Mouse (Mus musculus): ENCODE measurements at regions not wholly inside any gene's neighbourhood (a gene's known extent, or its start where the extent isn't known, plus 50 kb on each side); places are given as distances from the start of the nearest gene placed in this dataset.

DNA sequence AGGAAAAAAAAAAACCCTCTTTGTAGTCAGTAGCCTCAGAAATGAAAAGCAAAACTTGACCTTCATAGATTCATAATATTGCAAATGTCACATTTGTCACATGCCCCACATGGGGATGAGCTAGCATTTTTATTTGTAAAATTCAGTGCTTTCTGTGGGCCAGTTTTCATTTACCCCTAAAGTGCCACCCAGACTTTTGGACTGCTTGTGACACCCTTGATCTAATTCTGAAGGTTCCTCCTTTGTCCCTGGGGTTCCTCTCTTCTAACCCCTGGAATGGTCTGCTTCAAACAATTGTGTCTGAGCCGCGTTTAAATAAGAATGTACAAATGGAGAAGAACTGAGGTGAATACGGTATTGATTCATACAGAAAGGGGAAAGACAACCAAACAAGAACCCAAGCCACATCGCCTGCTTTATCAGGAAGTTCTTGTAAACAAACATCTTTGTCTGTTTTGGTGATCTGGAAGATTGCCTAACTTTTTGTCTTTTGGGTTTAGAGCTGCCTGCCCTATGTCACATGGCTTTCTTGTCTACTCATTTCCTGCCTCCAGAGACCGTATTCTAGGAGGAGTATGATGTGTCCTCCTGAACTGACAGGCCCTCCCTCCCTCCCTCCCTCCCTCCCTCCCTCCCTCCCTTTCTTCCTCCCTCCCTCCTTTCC, 203.1 kb upstream of the Gm9833 start:
- peak; percentile 39 to 59 for DNase-seq (ENCODE audit: low read depth in 1 of 2, low spot score in 2 of 2)

DNA sequence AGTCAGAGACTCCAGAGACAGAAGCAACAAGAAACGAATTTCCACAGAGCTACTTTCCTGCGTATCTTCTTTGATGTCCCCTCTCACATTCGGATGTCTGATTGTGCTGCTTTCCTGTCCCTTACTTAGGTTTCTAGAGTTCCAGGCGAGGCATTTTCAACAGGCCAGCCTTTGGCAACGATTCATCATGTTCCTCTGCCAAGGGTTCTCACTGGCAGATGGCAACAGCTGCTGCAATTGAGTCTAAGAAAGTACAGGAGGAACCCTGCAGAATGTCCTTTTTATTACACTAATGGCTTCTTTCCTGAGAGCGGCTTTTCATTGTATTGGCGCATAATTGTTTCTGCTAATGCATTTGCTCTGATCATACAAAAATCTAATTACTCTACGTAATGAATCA, 202.3 kb upstream of the Gm9833 start:
- no peak for DNase-seq (ENCODE audit: low read depth in 1 of 2, low spot score in 2 of 2)

DNA sequence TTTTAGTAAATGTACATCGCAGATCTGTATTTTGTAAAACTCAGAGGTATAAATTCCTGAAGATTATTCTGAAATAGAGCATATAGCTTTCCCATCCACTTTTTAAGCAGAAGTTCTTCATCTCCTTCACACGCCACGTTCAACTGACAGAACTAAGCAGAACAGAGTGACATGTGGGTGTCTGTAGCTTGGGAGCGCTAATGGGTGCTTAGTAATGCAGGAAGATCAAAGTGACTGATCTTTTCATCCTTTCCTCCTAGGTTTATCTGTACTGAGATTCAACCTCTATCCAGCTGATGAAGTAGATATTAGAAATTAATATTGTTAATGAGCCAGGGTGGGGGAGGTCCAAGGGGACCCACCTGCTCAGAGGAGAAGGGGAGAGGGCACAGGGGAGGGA, 201.8 kb upstream of the Gm9833 start:
- DNase-seq (ENCODE audit: low read depth in 1 of 2, low spot score in 2 of 2) = no peak

DNA sequence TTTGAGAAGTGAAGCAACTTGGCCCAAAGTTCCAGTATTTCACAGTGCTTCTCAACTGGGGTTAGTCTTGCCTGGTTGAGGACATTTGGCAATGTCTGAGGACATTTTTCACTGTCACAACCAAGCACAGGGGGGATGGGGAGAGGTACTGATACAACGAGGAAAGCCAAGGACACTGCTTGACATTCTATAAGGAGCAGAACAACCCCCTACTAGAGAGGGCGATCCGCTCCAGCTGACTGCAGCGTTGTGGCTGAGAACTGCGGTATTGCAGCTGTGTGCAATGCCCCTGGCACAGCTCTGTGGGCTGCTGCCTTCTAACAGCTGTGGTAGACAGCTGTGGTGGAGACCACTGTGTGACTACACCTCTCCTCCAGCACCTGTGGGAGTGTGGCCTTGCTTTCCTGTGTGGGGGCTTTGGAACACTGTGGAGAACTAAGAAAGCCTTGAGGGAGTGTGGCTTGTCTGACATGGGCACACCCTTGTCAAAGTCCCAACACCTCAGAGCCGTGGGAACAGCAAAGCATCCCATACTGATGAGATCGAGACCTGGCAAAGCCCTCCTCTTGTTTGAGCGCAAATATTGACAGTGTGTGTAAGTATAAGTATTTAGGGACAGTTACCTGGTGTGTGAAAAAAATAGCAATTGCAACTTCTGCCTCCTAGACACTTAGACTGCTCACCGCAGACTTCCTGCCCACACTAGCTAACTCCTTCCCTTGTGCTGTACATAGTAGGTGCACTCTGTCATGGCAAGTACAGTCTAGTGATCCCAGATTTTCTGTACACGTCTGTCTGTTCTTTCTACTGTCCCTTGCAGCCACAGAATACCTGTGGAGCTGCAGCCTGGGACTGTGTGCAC, 200.9 kb upstream of the Gm9833 start:
- peak; percentile 34 to 37 for DNase-seq (ENCODE audit: low read depth in 1 of 2, low spot score in 2 of 2)

DNA sequence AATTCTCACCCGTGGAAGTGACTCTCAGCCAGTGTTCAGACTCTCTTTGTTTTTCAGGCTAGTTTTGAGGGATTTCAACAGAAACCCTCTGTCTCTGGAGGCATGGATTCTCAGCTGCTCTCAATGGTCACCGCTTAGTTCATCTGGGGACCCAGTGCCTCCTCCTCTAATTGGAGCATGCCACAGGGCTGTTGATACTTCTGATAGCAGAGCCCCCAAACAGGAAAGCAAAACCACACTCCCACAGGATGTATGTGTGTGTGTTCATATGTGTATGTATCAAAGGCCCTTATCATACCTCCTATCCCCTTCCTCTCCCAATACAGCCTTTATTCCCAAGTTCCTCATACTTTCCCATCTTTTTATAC, 200.3 kb upstream of the Gm9833 start:
- no peak for DNase-seq (ENCODE audit: low read depth in 1 of 2, low spot score in 2 of 2)

DNA sequence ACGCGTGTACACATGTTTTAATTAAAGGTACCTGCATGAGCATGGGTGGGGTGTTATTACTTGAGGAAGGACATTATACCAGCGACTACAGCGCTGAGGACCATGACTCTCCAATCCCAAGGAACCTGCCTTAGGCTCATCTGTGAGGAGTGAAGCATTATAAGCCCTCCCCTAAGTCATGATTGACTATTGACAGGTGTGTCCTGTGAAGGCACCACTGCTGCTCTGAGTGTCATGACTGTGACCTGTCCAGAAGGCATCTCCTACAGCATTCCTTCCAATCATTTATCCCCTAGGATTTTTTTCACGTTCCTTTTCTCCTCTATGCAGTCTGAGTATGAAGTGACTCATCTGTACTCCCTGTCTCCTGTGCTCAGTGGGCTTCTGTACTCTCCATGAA, 199.9 kb upstream of the Gm9833 start:
- no peak for DNase-seq (ENCODE audit: low read depth in 1 of 2, low spot score in 2 of 2)

DNA sequence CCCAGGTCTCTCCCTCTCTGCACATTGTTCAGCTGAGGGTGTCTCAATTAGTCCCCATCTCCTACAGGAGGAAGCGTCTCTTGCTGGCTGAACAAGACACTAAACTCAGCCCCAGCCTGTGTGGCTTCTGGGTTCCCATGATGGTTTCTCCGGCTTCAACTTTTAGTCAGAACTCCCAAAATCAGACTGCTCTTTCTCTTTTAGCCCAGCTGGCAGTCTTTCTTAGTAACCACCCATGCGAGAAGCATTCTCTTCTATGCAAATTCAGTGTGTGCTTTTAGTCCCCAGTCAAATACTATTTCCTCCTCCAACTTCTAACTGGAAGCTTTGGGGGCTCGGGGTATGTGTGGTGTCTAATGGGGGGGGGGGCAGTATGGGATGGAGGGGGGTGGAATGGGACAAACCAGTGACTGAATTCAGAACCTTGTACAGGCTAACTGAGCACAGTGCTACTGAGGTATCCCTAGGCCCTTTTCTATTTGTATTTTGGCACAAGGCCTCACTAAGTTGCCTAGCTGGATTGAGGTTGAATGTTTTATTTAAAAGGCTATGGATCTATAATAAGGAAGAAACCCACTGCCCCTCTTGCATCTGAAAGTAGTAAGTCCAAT, 194.9 kb upstream of the Gm9833 start:
- DNase-seq (ENCODE audit: low read depth in 1 of 2, low spot score in 2 of 2) = no peak

DNA sequence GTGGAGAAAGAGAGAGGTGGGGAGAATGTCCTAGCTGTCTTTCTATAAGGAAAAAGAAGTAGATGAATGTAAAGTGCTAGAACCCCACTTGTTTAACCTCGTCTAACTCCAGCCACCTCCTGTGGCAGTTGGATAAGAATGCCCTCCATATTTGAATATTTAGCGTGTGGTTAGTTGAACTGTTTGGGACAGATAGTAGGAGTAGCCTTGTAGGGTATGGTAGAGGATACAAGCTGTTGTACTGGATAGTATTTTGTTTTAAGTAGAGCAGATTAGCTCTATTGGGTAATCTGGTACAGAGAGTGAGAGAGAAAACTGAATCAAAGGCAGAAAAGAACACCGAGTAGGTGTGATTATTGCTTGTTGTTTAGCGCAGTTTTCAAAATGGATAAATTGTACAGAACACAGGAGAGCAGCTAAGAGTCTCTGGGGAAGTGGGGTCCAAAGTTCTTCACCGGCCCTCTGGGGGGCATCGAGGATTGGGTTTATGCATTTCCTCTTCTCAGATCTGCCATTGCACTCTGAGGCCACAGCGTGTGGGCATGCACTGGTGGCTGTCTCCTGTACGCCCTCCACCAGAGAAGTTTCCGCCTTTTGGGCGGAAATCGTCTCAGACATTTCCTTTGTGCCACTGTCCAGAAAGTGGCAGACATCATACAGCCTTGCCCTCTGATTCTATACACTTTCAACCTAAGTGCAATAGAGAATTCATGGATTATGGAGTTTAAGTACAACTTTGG, 192.3 kb upstream of the Gm9833 start:
- DNase-seq (ENCODE audit: low read depth in 1 of 2, low spot score in 2 of 2) = no peak

DNA sequence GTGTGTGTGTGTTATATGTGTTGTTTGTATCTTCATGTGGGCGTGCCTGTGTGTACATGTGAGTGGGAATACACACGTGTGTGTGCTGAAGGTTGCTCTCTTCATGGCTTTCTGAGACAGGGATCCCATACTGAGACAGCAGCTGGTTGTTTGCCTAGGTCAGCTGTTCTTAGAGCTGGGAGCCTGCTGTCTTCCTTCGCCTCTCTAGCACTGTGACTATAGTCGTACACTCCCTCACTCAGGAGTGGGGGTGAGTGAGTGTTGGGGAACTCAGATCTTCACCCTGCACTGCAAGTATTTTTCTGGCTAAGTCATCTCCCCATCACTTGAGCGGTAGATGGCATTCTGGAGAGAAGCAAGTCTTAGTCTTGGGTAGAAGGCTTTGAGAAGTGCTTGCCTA, 191.6 kb upstream of the Gm9833 start:
- DNase-seq (ENCODE audit: low read depth in 1 of 2, low spot score in 2 of 2) = no peak

DNA sequence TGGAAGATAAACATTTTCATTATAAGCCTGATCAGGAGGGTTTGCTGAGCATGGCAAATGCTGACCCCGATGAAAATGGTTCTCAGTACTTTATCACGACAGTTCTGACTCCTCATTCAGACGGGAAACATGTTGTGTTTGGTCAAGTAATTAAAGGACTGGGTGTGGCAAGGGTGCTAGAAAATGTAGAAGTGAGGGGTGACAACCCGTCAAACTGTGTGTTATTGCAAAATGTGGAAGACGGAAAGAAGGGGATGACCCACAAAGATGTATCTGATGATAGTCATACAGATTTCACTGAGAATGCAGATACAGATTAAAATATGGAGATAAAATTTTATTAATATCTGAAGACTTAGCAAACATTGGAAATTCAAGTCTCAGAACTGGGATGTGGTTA, 186.2 kb upstream of the Gm9833 start:
- DNase-seq (ENCODE audit: low read depth in 1 of 2, low spot score in 2 of 2) = no peak

DNA sequence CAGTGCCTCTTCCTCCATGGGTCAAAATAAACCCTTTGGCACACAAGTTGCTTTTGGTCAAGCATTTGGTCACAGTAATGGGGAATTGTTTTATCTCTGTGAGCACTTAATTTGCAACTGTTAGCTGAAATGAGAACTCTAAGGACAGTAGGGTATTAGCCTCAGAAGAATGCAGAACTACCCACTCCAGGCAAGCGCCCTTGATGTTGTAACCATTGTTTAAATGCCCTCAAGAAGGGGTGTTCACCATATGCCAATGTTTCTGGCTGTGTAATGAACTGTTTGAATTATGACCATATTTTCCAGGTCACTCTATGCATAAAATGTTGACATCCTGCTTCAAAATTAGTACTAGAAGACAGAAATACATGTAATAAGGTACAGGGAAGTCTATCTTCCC, 174.6 kb upstream of the Gm9833 start:
- no peak for DNase-seq (ENCODE audit: low read depth in 1 of 2, low spot score in 2 of 2)

DNA sequence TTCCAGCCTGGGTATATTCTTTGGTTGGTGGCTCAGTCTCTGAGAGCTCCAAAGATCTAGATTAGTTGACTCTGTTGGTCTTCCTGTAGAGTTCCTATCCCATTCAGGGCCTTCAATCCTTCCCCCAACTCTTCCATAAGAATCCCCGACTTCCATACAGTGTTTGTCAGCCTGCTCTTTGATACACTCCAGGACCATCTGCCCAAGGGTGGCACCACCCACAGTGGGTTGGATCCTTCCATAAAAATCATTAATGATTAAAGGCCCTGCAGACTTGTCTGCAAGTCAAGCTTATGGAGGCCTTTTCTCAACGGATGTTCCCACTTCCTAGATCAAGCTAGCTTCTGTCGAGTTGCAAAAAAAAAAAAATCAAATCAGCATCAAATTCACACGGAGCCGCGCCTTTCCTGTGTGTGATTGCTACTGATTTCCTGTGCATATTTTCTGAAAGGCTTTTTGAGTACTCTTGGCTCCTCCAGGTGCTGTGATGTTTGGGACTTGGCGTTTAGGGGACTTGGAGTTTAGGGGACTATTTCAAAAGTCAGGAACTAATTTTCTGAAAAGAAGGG, 171.3 kb upstream of the Gm9833 start:
- DNase-seq (ENCODE audit: low read depth in 1 of 2, low spot score in 2 of 2) = no peak

DNA sequence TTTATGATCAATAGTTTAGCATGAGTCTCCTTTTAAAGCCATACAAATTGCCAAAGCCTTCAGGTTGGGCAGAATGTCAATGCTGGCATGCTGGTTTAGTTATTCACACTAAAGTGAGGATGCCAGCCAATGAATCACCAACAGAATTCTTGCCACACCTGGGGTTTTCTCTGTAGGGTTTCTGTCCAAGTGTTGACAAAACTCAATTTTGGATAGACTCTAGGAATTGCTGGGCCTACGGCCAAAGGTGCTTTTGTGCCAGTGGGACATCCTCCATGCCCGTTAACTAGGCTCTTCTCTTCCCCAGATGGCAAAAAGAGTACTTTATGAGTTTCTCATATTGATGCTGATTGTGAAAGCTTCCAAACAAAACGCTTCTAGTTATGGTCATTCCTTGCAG, 167.6 kb upstream of the Gm9833 start:
- DNase-seq (ENCODE audit: low read depth in 1 of 2, low spot score in 2 of 2) = no peak

DNA sequence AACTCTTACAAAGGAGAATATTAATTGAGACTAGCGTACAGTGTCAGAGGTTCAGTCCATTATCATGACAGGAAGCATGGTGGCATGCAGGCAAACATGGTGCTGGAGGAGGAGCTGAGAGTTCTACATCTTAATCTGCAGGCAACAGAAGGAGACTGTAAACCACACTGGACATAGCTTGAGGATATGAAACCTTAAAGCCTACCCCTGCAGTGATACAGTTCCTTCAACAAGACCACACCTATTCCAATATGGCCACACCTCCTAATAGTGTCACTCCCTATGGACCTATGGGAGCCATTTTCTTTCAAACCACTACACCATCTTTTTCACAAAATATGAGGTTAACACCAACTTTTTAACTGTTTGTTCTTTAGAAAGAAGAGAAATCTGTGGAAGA, 166.2 kb upstream of the Gm9833 start:
- no peak for DNase-seq (ENCODE audit: low read depth in 1 of 2, low spot score in 2 of 2)

DNA sequence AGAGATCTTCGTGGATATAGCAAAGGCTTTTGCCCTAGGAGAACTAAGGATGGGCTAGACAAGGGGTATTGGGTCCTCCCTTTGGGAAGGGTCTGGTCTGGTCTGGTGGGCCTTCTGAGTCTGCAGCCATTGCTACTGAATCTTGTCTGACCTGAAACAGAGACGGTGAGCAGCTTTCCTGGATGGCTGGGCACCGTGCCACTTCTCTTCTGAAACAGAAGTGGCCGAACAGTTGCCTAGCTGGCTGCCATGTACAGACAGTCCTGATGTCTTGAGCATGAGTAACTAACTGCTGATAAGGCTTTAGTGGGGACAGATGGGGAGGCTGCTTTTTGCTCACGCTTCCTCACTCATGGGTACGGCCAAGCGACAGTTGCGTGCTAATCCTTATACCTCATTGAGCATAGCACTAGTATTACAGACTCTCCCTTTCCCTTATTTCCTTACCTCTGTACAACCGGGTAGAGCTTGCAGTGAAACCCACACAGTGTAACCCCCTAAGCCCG, 165.3 kb upstream of the Gm9833 start:
- DNase-seq (ENCODE audit: low read depth in 1 of 2, low spot score in 2 of 2) = no peak

DNA sequence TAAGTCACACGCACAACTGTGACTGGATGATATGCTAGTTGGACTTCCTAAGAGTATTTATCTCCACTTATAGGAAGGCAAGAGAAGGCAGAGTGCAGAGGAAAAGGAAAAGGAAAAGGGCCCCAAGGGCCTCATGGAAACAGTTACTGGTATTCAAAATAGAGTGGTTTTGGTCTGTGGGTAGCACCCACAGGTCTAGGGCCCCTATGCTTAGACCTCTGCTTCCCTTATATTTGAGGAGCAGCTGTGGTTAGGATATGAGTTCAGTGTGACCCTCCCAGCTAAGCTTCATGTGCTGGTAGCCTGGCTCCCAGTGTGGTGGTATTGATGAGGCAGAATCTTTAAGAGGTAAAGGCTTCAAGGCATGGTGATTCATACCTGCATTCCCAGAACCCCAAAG, 163.3 kb upstream of the Gm9833 start:
- DNase-seq (ENCODE audit: low read depth in 1 of 2, low spot score in 2 of 2) = no peak

DNA sequence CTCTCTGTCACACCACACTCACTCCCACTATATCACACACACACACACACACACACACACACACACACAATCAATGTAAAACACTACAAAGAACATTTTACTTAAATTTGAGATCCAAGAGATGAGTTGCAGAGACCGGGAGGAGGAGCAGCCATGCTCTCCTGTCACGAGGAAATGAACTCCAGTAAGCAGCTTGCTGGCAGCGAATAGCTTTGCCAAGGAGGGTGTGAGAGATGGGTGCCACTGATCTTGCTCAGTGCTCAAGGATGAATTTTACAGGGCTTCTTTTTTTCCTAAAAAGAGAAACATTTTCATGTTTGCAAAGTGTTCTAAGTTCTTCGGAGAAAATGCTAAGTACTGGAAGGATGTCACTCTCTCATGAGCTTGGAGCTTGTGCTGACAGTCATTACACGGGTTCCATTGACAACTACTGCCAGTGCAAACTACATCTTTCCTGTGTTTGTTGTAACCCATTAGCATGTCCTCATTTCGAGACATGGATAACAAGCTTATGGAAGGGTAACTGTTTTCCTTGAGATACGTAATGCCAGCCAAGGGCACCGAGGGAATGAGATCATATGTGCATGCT, 151.0 kb upstream of the Gm9833 start:
- no peak for DNase-seq (ENCODE audit: low read depth in 1 of 2, low spot score in 2 of 2)

DNA sequence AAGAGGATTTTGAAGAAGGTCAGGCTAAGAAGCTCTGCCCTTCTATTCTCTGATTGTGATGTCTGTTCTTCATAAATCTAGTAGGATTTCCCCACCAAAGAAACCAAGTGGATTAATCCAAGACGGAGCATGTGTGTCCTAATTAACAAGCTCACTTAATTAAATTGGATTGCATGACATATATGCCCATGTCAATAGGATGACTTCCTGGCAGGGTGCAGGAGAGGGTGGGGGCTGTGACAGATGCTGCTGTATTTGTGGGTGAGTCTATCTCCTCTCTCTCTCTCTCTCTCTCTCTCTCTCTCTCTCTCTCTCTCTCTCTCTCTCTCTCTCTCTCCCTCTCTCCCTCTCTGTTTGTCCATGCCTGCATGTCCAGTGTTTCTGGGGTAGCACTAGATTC, 149.3 kb upstream of the Gm9833 start:
- DNase-seq (ENCODE audit: low read depth in 1 of 2, low spot score in 2 of 2) = no peak

DNA sequence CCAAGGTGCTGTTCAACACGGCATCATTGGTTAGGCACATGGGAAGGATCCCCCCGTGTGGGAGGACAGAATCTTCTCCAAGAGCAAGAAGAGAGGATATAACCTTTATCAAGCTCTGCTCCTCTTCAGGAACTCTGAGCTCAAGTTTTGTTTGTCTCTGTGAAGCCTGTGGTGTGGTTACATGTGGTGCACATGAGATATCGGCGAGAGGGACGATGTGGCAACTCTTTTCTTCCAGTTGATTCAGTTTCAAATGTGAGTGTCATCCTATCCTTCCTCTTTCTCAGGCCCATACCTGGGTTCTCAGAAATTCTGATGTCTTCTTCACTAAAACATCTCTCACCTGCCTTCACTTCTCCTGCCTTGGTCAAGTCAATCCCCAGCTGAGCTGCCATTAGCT, 145.3 kb upstream of the Gm9833 start:
- DNase-seq (ENCODE audit: low read depth in 1 of 2, low spot score in 2 of 2) = no peak

DNA sequence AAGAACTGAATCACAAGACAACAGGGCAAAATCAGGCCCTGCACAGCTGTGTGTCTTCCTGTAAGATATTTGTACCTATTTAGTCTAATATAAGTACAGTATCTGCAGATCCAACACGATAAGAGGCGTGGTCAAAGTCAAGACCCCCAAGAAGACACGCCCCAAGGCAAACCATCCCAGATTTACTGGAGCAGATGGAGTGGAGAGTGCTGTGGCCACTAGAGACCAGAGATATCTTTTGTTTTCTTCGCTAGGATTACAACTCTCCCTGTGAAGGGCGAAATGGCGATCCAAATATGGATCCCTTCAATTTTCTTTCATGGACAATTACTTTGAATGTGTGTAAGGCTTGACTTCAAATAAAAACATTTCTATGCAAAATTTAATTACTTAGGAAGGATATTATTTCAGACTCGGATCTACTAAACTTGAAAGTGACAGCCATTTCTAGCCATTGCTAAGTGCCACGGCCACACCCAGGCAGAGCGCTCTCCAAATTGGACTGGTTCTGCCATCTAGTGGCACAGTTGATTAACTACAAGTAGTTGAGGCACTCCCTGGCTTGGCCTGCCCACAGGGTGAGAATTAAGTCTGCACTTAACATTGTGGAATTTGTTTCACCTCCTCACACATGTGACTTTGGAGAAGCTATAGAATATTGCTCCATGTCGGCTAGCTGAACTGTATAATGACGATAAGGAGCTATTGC, 140.4 kb upstream of the Gm9833 start:
- DNase-seq (ENCODE audit: low read depth in 1 of 2, low spot score in 2 of 2) = peak; percentile 28 to 64

Data from monocyte, adult 2 months (primary cell).